Mouse (Mus musculus) heart, postnatal 0 days (tissue): ENCODE data around the gene Tyk2. TPM values are rescaled to one million over a fixed set of nuclear protein-coding genes. Genes with fewer than 3 reads are reported as not detected.

ENCODE experiments used
- ATAC-seq: fragments of 200-750 bp; cut with Nextera tagmentation; 2 replicates; pipeline ENCODE4 v1.8.0; 2017; ENCODE audit warnings: low read depth, moderate number of reproducible peaks, moderate library complexity; ENCODE audit not compliant: insufficient read depth
- DNase-seq: peaks from one replicate; pipeline ENCODE4 v3.0.0-alpha.2; 2016; ENCODE audit warnings: low spot score
- H3K27ac ChIP-seq: fragments of 300-500 bp; sonication (generic); 2 replicates; pipeline ENCODE4 v1.5.1; 2014; ENCODE audit warnings: low read depth, mild to moderate bottlenecking
- H3K27me3 ChIP-seq: fragments of 300-500 bp; sonication (generic); 2 replicates; pipeline ENCODE4 v1.6.1; 2014; ENCODE audit warnings: low read length, mixed read lengths; ENCODE audit not compliant: control insufficient read depth, insufficient read depth
- H3K36me3 ChIP-seq: fragments of 300-500 bp; sonication (generic); replicated peaks from 2 replicates; pipeline ENCODE4 v1.6.1; 2014; ENCODE audit warnings: low read length, mixed read lengths; ENCODE audit not compliant: control insufficient read depth, insufficient read depth
- H3K4me1 ChIP-seq: fragments of 300-500 bp; sonication (generic); 2 replicates; pipeline ENCODE4 v1.6.1; 2014; ENCODE audit warnings: antibody characterized with exemption; ENCODE audit not compliant: control insufficient read depth, insufficient read depth
- H3K4me2 ChIP-seq: fragments of 300-500 bp; sonication (generic); 2 replicates; pipeline ENCODE4 v1.6.1; 2014; ENCODE audit warnings: low read depth, mild to moderate bottlenecking, low read length, moderate library complexity
- H3K4me3 ChIP-seq: fragments of 300-500 bp; sonication (generic); 2 replicates; pipeline ENCODE4 v1.5.1; 2014; ENCODE audit warnings: low read depth, low read length
- H3K9ac ChIP-seq: fragments of 300-500 bp; sonication (generic); replicated peaks from 2 replicates; pipeline ENCODE4 v1.6.1; 2014; ENCODE audit warnings: low read depth, low read length, mixed read lengths
- H3K9me3 ChIP-seq: fragments of 300-500 bp; sonication (generic); replicated peaks from 2 replicates; pipeline ENCODE4 v1.6.1; 2016; ENCODE audit warnings: low read length; ENCODE audit not compliant: control insufficient read depth
- CTCF ChIP-seq: IDR thresholded peaks from 2 replicates; pipeline ENCODE4 v1.5.1; 2016; ENCODE audit warnings: antibody characterized with exemption, control low read depth, low read depth
- EP300 ChIP-seq: IDR thresholded peaks from 2 replicates; pipeline ENCODE4 v1.6.1; 2016; ENCODE audit warnings: antibody characterized with exemption, low read depth
- WGBS: fragments of 180-500 bp; shearing (Covaris S2); extraction: QIAGEN DNeasy Blood & Tissue Kit; methylation state at CpG from one replicate; pipeline ENCODE4 v1.1.7; 2014; 5-methylcytosine and 5-hydroxymethylcytosine counted together
- microRNA-seq: library from miRNA; unstranded; fragments of <30 nt; microRNA quantifications from one replicate; pipeline ENCODE4, GENCODE M21; 2016
- polyA plus RNA-seq: library from polyadenylated mRNA; unstranded; fragments of >200 nt; fragmentation: Nextera tagmentation; extraction: Ambion mirVana; gene quantifications from 2 replicates; pipeline ENCODE4 v1.2.1, GENCODE M21; 2015
- total RNA-seq: library from RNA; depleted of rRNA; stranded (reverse); fragments of >200 nt; gene quantifications from 2 replicates; pipeline ENCODE4 v1.2.3, GENCODE M21; 2014; ENCODE audit warnings: low replicate concordance; rRNA removed

The Tyk2 gene
- total and polyA plus RNA-seq, 2 experiments from 2014 or later: 7.7 to 17.9 TPM

- Histone ChIP-seq H3K36me3 (peaks cover 37% of the 10 kb centered on the region), H3K9ac (peak overlapping the region; percentile 81), H3K27ac (no peak overlapping the region), H3K27me3 (no peaks in the 10 kb centered on the region), H3K4me3 (peak overlapping the region; percentile 91), H3K4me1 (peaks cover 9% of the 10 kb centered on the region; the same call in 1 of the 2 replicates), H3K4me2 (peak overlapping the region; percentile 98), H3K9me3 (no peaks in the 10 kb centered on the region)
- ATAC-seq (no peak; the same call in 1 of the 2 replicates), DNase-seq (no peak)
- 6% methylated on average over 4 of the region's 4 CpGs for WGBS
- TF ChIP-seq EP300 (no peak), CTCF (no peak)
Observed at GRCm38 (mm10) chr9:21072641-21073040, 58.4 kb downstream of the Tyk2 start.

- DNase-seq: no peak
- no peak for TF ChIP-seq EP300
- TF ChIP-seq CTCF: no peak
- 79% methylated on average over 27 of the region's 27 CpGs for WGBS
- H3K9ac ChIP-seq: no peak within 1 kb of the TSS
- H3K4me3 ChIP-seq: no peak within 1 kb of the TSS
- 0 out of 2 replicates have a peak, but pooled peaks have one; percentile 20 for ATAC-seq
- H3K27ac ChIP-seq: no peak within 1 kb of the TSS
- no peaks in the 10 kb centered on the region for H3K27me3 ChIP-seq
- no peaks in the 10 kb centered on the region for H3K4me1 ChIP-seq
- peaks cover 31% of the 10 kb centered on the region for H3K36me3 ChIP-seq
- no peaks in the 10 kb centered on the region for H3K9me3 ChIP-seq
- no peak within 1 kb of the TSS for H3K4me2 ChIP-seq
Observed at GRCm38 (mm10) chr9:21067006-21067684, 63.9 kb downstream of the Tyk2 start, which contains the start of gene Zglp1. Gene Zglp1 (minus strand): TSS chr9:21067093.

GRCm38 (mm10) chr9:21062928-21063327 lies 68.1 kb downstream of the Tyk2 start:
- ATAC-seq (no peak), DNase-seq (no peak)
- WGBS: 87% methylated on average over 2 of the region's 2 CpGs
- TF ChIP-seq CTCF (no peak), EP300 (no peak)
- no peaks in the 10 kb centered on the region for H3K4me1 ChIP-seq
- no peak overlapping the region for H3K9ac ChIP-seq
- no peak overlapping the region for H3K4me3 ChIP-seq
- H3K27me3 ChIP-seq: no peaks in the 10 kb centered on the region
- H3K9me3 ChIP-seq: no peaks in the 10 kb centered on the region
- H3K27ac ChIP-seq: no peak overlapping the region
- H3K36me3 ChIP-seq: peaks cover 26% of the 10 kb centered on the region
- no peak overlapping the region for H3K4me2 ChIP-seq

Small RNAs within 50 kb of the gene (microRNA-seq; reads per million reads assigned to microRNA genes)
- gene Mir7082: not detected

Other genes with a start within 250 kb of the Tyk2 start
- gene Ppan, start 243.1 kb downstream of the Tyk2 start, total RNA-seq: 17.4 and 21.2 TPM in 2 replicates
- gene Ppan, start 243.1 kb downstream of the Tyk2 start, polyA plus RNA-seq: 15.2 and 16.9 TPM in 2 replicates
- 74.5 and 86.8 TPM in 2 replicates for gene Eif3g, start 232.6 kb downstream of the Tyk2 start, total RNA-seq
- 161 and 172 TPM in 2 replicates for gene Eif3g, start 232.6 kb downstream of the Tyk2 start, polyA plus RNA-seq
- 27.4 and 56.9 TPM in 2 replicates for gene Dnmt1, start 171.4 kb downstream of the Tyk2 start, total RNA-seq
- gene Dnmt1, start 171.4 kb downstream of the Tyk2 start, polyA plus RNA-seq: 15.4 and 16.1 TPM in 2 replicates
- 6.9 and 7.4 TPM in 2 replicates for gene S1pr2, start 154.5 kb downstream of the Tyk2 start, total RNA-seq
- 8.5 and 8.6 TPM in 2 replicates for gene S1pr2, start 154.5 kb downstream of the Tyk2 start, polyA plus RNA-seq
- 239 and 285 TPM in 2 replicates for gene Mrpl4, start 128.5 kb downstream of the Tyk2 start, total RNA-seq
- gene Mrpl4, start 128.5 kb downstream of the Tyk2 start, polyA plus RNA-seq: 193 and 195 TPM in 2 replicates
- gene Icam1, start 115.3 kb downstream of the Tyk2 start, total RNA-seq: 16.2 and 19.1 TPM in 2 replicates
- 9.0 and 10.6 TPM in 2 replicates for gene Icam1, start 115.3 kb downstream of the Tyk2 start, polyA plus RNA-seq
- gene Icam4, start 101.9 kb downstream of the Tyk2 start, total RNA-seq: 2.4 TPM in 1 of 2 replicates, not detected in the other
- gene Icam4, start 101.9 kb downstream of the Tyk2 start, polyA plus RNA-seq: 1.3 and 1.6 TPM in 2 replicates
- not detected in 2 replicates for gene Icam5, start 99.2 kb downstream of the Tyk2 start, total RNA-seq
- 0.04 TPM in 1 of 2 replicates, not detected in the other for gene Icam5, start 99.2 kb downstream of the Tyk2 start, polyA plus RNA-seq
- not detected in 2 replicates for gene Zglp1, start 64.2 kb downstream of the Tyk2 start, total RNA-seq
- gene Zglp1, start 64.2 kb downstream of the Tyk2 start, polyA plus RNA-seq: 0.30 TPM in 1 of 2 replicates, not detected in the other
- 0.23 TPM in 1 of 2 replicates, not detected in the other for gene Gm49373, start 58.1 kb downstream of the Tyk2 start, total RNA-seq
- gene Gm49373, start 58.1 kb downstream of the Tyk2 start, polyA plus RNA-seq: 0.12 and 0.18 TPM in 2 replicates
- gene Fdx1l, start 57.6 kb downstream of the Tyk2 start, total RNA-seq: 63.8 and 79.5 TPM in 2 replicates
- 51.1 and 51.6 TPM in 2 replicates for gene Fdx1l, start 57.6 kb downstream of the Tyk2 start, polyA plus RNA-seq
- gene Gm38431, start 39.2 kb downstream of the Tyk2 start, total RNA-seq: 0.66 and 1.6 TPM in 2 replicates
- gene Gm38431, start 39.2 kb downstream of the Tyk2 start, polyA plus RNA-seq: 0.34 TPM in 2 replicates
- 40.8 and 48.3 TPM in 2 replicates for gene Raver1, start 39.2 kb downstream of the Tyk2 start, total RNA-seq
- gene Raver1, start 39.2 kb downstream of the Tyk2 start, polyA plus RNA-seq: 15.5 and 15.9 TPM in 2 replicates
- gene Cdc37, start 18.7 kb upstream of the Tyk2 start, total RNA-seq: 32.9 and 50.1 TPM in 2 replicates
- gene Cdc37, start 18.7 kb upstream of the Tyk2 start, polyA plus RNA-seq: 176 and 183 TPM in 2 replicates
- gene Pde4a, start 34.5 kb upstream of the Tyk2 start, total RNA-seq: 10.2 and 14.6 TPM in 2 replicates
- 16.6 and 17.5 TPM in 2 replicates for gene Pde4a, start 34.5 kb upstream of the Tyk2 start, polyA plus RNA-seq
- 67.9 and 79.0 TPM in 2 replicates for gene Keap1, start 108.1 kb upstream of the Tyk2 start, total RNA-seq
- gene Keap1, start 108.1 kb upstream of the Tyk2 start, polyA plus RNA-seq: 42.7 and 45.7 TPM in 2 replicates
- gene S1pr5, start 117.2 kb upstream of the Tyk2 start, total RNA-seq: not detected in 2 replicates
- gene S1pr5, start 117.2 kb upstream of the Tyk2 start, polyA plus RNA-seq: 0.10 and 0.15 TPM in 2 replicates
- 41.2 and 67.4 TPM in 2 replicates for gene Atg4d, start 134.1 kb upstream of the Tyk2 start, total RNA-seq
- 53.6 and 56.1 TPM in 2 replicates for gene Atg4d, start 134.1 kb upstream of the Tyk2 start, polyA plus RNA-seq
- gene Kri1, start 156.7 kb upstream of the Tyk2 start, total RNA-seq: 7.0 and 16.3 TPM in 2 replicates
- 5.9 and 9.1 TPM in 2 replicates for gene Kri1, start 156.7 kb upstream of the Tyk2 start, polyA plus RNA-seq
- 67.4 and 103 TPM in 2 replicates for gene Cdkn2d, start 160.2 kb upstream of the Tyk2 start, total RNA-seq
- gene Cdkn2d, start 160.2 kb upstream of the Tyk2 start, polyA plus RNA-seq: 65.8 and 67.5 TPM in 2 replicates
- 0.46 and 0.57 TPM in 2 replicates for gene Ap1m2, start 181.1 kb upstream of the Tyk2 start, total RNA-seq
- 0.15 TPM in 1 of 2 replicates, not detected in the other for gene Ap1m2, start 181.1 kb upstream of the Tyk2 start, polyA plus RNA-seq
- 44.0 and 84.8 TPM in 2 replicates for gene Slc44a2, start 189.5 kb upstream of the Tyk2 start, total RNA-seq
- 45.0 and 46.5 TPM in 2 replicates for gene Slc44a2, start 189.5 kb upstream of the Tyk2 start, polyA plus RNA-seq
- 34.7 and 37.3 TPM in 2 replicates for gene Ilf3, start 236.6 kb upstream of the Tyk2 start, total RNA-seq
- 53.6 and 58.4 TPM in 2 replicates for gene Ilf3, start 236.6 kb upstream of the Tyk2 start, polyA plus RNA-seq